Mouse (Mus musculus) olfactory bulb, adult 2 months (tissue): ENCODE results near the gene Kmt5c.

Experiments
- CTCF ChIP-seq: fragments of 200-500 bp; IDR thresholded peaks from 2 replicates; pipeline ENCODE4 v1.5.1; 2012; ENCODE audit warnings: low read depth, mild to moderate bottlenecking, low read length, moderate library complexity; ENCODE audit not compliant: insufficient read depth
- POLR2A ChIP-seq: fragments of 200-500 bp; IDR thresholded peaks from 2 replicates; pipeline ENCODE4 v1.6.1; 2012; ENCODE audit warnings: mild to moderate bottlenecking, low read depth, low read length, moderate library complexity; ENCODE audit not compliant: insufficient read depth

DNA sequence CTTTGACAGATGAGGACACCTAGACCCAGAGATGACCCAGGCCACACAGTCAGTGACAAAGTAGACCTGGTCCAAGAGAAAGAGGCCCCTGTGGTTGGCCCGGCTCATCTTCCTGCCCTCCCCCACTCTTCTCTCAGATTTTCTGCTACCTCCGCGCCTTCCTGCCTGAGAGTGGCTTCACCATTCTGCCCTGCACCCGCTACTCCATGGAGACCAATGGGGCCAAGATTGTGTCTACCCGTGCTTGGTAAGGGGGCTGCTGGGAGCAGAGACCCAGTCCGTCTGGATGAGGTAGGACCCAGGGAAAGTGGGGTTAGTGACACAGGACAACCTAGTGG, 2.5 kb downstream of the Kmt5c start:
- no peak for TF ChIP-seq CTCF
- no peak for TF ChIP-seq POLR2A
